Mouse (Mus musculus) fibroblast of lung, adult 2 months (primary cell): Measurements from ENCODE around the gene Palm2.

Experiments used
- DNase-seq: peaks from one replicate; pipeline ENCODE4 v3.0.0-alpha.2; 2011; ENCODE audit warnings: low read depth

The Palm2 gene

GRCm38 (mm10) chr4:57514003-57514937 is 80.2 kb downstream of the Palm2 start:
- DNase-seq = peak; percentile 77

- DNase-seq = no peak
Observed at GRCm38 (mm10) chr4:57515356-57515755, 81.3 kb downstream of the Palm2 start.

GRCm38 (mm10) chr4:57523456-57523855 is 89.4 kb downstream of the Palm2 start:
- DNase-seq = no peak

GRCm38 (mm10) chr4:57524461-57524860 is 90.4 kb downstream of the Palm2 start:
- DNase-seq = no peak

- DNase-seq = no peak
Observed at GRCm38 (mm10) chr4:57525221-57526011, 91.4 kb downstream of the Palm2 start.

- DNase-seq = no peak
Observed at GRCm38 (mm10) chr4:57528296-57528695, 94.2 kb downstream of the Palm2 start.

GRCm38 (mm10) chr4:57533686-57534085 is 99.6 kb downstream of the Palm2 start:
- no peak for DNase-seq

GRCm38 (mm10) chr4:57534232-57534631 is 100.2 kb downstream of the Palm2 start:
- DNase-seq = no peak

- DNase-seq = no peak
Observed at GRCm38 (mm10) chr4:57535087-57535486, 101.0 kb downstream of the Palm2 start.

- DNase-seq = peak; percentile 77
Observed at GRCm38 (mm10) chr4:57538029-57538688, 104.1 kb downstream of the Palm2 start.

- peak; percentile 98 for DNase-seq
Observed at GRCm38 (mm10) chr4:57543692-57544256, 109.7 kb downstream of the Palm2 start.

- no peak for DNase-seq
Observed at GRCm38 (mm10) chr4:57547785-57548184, 113.7 kb downstream of the Palm2 start.

GRCm38 (mm10) chr4:57550216-57550615 is 116.2 kb downstream of the Palm2 start:
- DNase-seq = peak; percentile 59

- DNase-seq = no peak
Observed at GRCm38 (mm10) chr4:57557102-57557501, 123.1 kb downstream of the Palm2 start.

- DNase-seq = no peak
Observed at GRCm38 (mm10) chr4:57559438-57559837, 125.4 kb downstream of the Palm2 start.

GRCm38 (mm10) chr4:57560010-57560409 is 126.0 kb downstream of the Palm2 start:
- peak; percentile 75 for DNase-seq

GRCm38 (mm10) chr4:57561055-57561454 is 127.0 kb downstream of the Palm2 start:
- DNase-seq = peak; percentile 86

GRCm38 (mm10) chr4:57565283-57565682 is 131.2 kb downstream of the Palm2 start:
- no peak for DNase-seq

- no peak for DNase-seq
Observed at GRCm38 (mm10) chr4:57565811-57566210, 131.8 kb downstream of the Palm2 start.

GRCm38 (mm10) chr4:57567666-57568206 is 133.7 kb downstream of the Palm2 start, which contains the start of gene Pakap:
TSS of gene Pakap (plus strand) at chr4:57568179.
- DNase-seq = no peak

GRCm38 (mm10) chr4:57568268-57569068 is 134.4 kb downstream of the Palm2 start:
- no peak for DNase-seq
